Mouse (Mus musculus): ENCODE measurements around the gene Sync. TPM values are rescaled to one million over a fixed set of nuclear protein-coding genes. Genes with fewer than 3 reads are reported as not detected.

The Sync gene
- polyA plus RNA-seq (2014; fragmentation: Illumina TruSeq; extraction: RNeasy Lipid Tissue Mini Kit (QIAGEN cat#74804); ENCODE audit: low read depth, low replicate concordance), result 2.4 TPM

GRCm38 (mm10) chr4:129287472-129287981 is at the start of gene Sync:
Gene Sync, plus strand, starts transcription at chr4:129287617.

GRCm38 (mm10) chr4:129261196-129261595 is 26.2 kb upstream of the Sync start, which contains the start of gene C77080:
Gene C77080, minus strand, starts transcription at chr4:129261404.

GRCm38 (mm10) chr4:129335216-129336074 is 48.0 kb downstream of the Sync start, which contains the start of the genes Rbbp4 and Zbtb8os:
Gene Rbbp4, minus strand, starts transcription at chr4:129335370.
Gene Zbtb8os, plus strand, starts transcription at chr4:129335695.

Other genes with a start within 250 kb of the Sync start
- gene Rnf19b, start 229.3 kb upstream of the Sync start, polyA plus RNA-seq (2014; fragmentation: Illumina TruSeq; extraction: RNeasy Lipid Tissue Mini Kit (QIAGEN cat#74804); ENCODE audit: low read depth, low replicate concordance), result 34.1 TPM
- 1.5 TPM for gene Tmem54, start 182.1 kb upstream of the Sync start, polyA plus RNA-seq (2014; fragmentation: Illumina TruSeq; extraction: RNeasy Lipid Tissue Mini Kit (QIAGEN cat#74804); ENCODE audit: low read depth, low replicate concordance)
- gene Hpca, start 165.6 kb upstream of the Sync start, polyA plus RNA-seq (2014; fragmentation: Illumina TruSeq; extraction: RNeasy Lipid Tissue Mini Kit (QIAGEN cat#74804); ENCODE audit: low read depth, low replicate concordance), result 3.5 TPM
- gene Fndc5, start 150.6 kb upstream of the Sync start, polyA plus RNA-seq (2014; fragmentation: Illumina TruSeq; extraction: RNeasy Lipid Tissue Mini Kit (QIAGEN cat#74804); ENCODE audit: low read depth, low replicate concordance), result 2.8 TPM
- gene S100pbp, start 97.9 kb upstream of the Sync start, polyA plus RNA-seq (2014; fragmentation: Illumina TruSeq; extraction: RNeasy Lipid Tissue Mini Kit (QIAGEN cat#74804); ENCODE audit: low read depth, low replicate concordance), result 24.2 TPM
- gene Yars, start 97.9 kb upstream of the Sync start, polyA plus RNA-seq (2014; fragmentation: Illumina TruSeq; extraction: RNeasy Lipid Tissue Mini Kit (QIAGEN cat#74804); ENCODE audit: low read depth, low replicate concordance), result 31.8 TPM
- gene C77080, start 26.2 kb upstream of the Sync start, polyA plus RNA-seq (2014; fragmentation: Illumina TruSeq; extraction: RNeasy Lipid Tissue Mini Kit (QIAGEN cat#74804); ENCODE audit: low read depth, low replicate concordance), result 19.0 TPM
- gene Rbbp4, start 47.8 kb downstream of the Sync start, polyA plus RNA-seq (2014; fragmentation: Illumina TruSeq; extraction: RNeasy Lipid Tissue Mini Kit (QIAGEN cat#74804); ENCODE audit: low read depth, low replicate concordance), result 58.2 TPM
- 75.2 TPM for gene Zbtb8os, start 48.1 kb downstream of the Sync start, polyA plus RNA-seq (2014; fragmentation: Illumina TruSeq; extraction: RNeasy Lipid Tissue Mini Kit (QIAGEN cat#74804); ENCODE audit: low read depth, low replicate concordance)
- gene Zbtb8a, start 90.5 kb downstream of the Sync start, polyA plus RNA-seq (2014; fragmentation: Illumina TruSeq; extraction: RNeasy Lipid Tissue Mini Kit (QIAGEN cat#74804); ENCODE audit: low read depth, low replicate concordance), result 11.8 TPM
- gene Zbtb8b, start 153.2 kb downstream of the Sync start, polyA plus RNA-seq (2014; fragmentation: Illumina TruSeq; extraction: RNeasy Lipid Tissue Mini Kit (QIAGEN cat#74804); ENCODE audit: low read depth, low replicate concordance), result 1.8 TPM
- gene Bsdc1, start 174.0 kb downstream of the Sync start, polyA plus RNA-seq (2014; fragmentation: Illumina TruSeq; extraction: RNeasy Lipid Tissue Mini Kit (QIAGEN cat#74804); ENCODE audit: low read depth, low replicate concordance), result 44.2 TPM
- gene Tssk3, start 203.4 kb downstream of the Sync start, polyA plus RNA-seq (2014; fragmentation: Illumina TruSeq; extraction: RNeasy Lipid Tissue Mini Kit (QIAGEN cat#74804); ENCODE audit: low read depth, low replicate concordance), result 7.4 TPM
- gene Fam229a, start 203.6 kb downstream of the Sync start, polyA plus RNA-seq (2014; fragmentation: Illumina TruSeq; extraction: RNeasy Lipid Tissue Mini Kit (QIAGEN cat#74804); ENCODE audit: low read depth, low replicate concordance), result 11.9 TPM
- gene Marcksl1, start 226.0 kb downstream of the Sync start, polyA plus RNA-seq (2014; fragmentation: Illumina TruSeq; extraction: RNeasy Lipid Tissue Mini Kit (QIAGEN cat#74804); ENCODE audit: low read depth, low replicate concordance), result 50.9 TPM